Mouse (Mus musculus): ENCODE data around the gene Ica1.
A peak's percentile ranks its signal among the peaks of the same experiment; 100 is the strongest.

Ica1 gene

GRCm38 (mm10) chr6:8778296-8778649 is at the start of gene Ica1:
Ica1 (minus strand) TSS chr6:8778488.
- peak; percentile 42 for DNase-seq (ENCODE audit: low read depth, low spot score)

- DNase-seq (ENCODE audit: low read depth, low spot score): no peak
These were observed 41.6 kb upstream of the Ica1 start for GRCm38 (mm10) chr6:8819866-8820265.

- no peak for DNase-seq (ENCODE audit: low read depth, low spot score)
These were observed 36.2 kb upstream of the Ica1 start for GRCm38 (mm10) chr6:8814332-8815002.

DNA sequence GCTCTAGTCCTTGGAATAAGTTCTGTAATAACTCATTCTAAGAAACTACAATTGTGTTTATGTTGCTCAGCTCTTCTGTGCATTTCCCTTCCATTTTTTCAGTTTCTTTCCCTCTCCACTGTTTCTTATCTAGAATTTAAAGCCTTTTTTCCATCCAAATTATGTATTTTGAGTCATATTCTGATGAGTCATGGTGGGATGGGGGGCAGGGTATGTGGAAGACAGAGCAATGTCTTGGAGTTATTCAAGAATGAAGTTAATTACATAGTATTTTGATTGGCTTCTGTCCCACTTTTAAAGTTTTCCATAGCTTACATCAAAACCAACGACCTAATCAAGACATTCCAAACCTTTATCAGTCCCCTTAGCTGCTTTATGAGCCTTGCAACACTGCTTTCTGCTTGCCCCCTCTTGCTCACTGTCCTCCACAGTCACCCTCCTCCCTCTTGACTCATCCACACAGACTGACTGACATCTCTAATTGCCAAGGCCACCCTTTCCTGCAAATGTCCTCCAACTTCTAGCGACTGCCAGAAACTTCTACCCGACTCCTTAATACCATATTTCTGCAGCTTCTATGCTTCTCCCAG is 24.4 kb upstream of the Ica1 start:
- no peak for DNase-seq (ENCODE audit: low read depth, low spot score)

- DNase-seq (ENCODE audit: low read depth, low spot score): peak; percentile 36
These were observed 14.1 kb upstream of the Ica1 start for GRCm38 (mm10) chr6:8792385-8792784.

DNA sequence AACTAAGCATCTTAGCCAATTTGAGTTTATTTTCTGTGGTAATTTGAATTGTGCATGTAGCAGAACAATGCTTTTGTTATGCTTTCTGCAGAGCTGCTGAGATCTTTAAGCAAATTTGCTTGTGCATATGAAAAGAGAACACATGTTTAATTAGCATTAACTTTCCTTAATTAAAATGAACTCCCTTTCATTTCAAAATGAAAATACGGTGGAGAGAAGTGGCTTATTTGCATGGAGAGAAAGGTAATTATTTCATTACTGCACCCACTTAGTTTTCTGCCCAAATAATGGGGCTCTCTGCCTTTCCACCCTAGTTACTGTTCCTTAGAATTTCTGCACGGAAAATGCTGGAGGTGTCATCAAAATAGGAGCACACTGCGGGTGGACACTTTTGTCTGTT is 13.5 kb upstream of the Ica1 start:
- DNase-seq (ENCODE audit: low read depth, low spot score): no peak

GRCm38 (mm10) chr6:8780618-8781017 is 2.3 kb upstream of the Ica1 start:
- no peak for DNase-seq (ENCODE audit: low read depth, low spot score)

- DNase-seq (ENCODE audit: low read depth, low spot score): peak; percentile 55
These were observed 635 bp downstream of the Ica1 start for GRCm38 (mm10) chr6:8777411-8778295.

- DNase-seq (ENCODE audit: low read depth, low spot score): no peak
These were observed 6.7 kb downstream of the Ica1 start for GRCm38 (mm10) chr6:8771539-8771938.

DNA sequence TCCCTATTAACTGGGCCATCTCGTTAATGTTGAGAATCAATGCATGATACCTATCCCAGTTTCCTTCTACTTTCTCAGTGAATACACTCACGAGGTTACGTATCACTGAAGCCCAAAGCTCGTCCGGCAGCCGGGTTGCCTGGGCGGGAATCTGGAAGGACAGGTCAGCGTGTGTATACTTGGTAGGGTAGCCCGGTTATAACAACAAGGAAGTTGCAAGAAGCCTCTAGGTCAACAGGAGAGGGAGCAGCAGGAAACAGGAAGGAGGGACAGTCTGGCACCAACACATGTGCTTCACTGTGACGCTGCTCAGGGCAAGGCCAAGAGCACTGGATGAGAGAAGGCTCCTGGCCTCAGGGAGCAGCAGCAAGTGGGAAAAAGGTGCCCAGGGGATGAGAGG is 7.9 kb downstream of the Ica1 start:
- peak; percentile 24 for DNase-seq (ENCODE audit: low read depth, low spot score)

DNA sequence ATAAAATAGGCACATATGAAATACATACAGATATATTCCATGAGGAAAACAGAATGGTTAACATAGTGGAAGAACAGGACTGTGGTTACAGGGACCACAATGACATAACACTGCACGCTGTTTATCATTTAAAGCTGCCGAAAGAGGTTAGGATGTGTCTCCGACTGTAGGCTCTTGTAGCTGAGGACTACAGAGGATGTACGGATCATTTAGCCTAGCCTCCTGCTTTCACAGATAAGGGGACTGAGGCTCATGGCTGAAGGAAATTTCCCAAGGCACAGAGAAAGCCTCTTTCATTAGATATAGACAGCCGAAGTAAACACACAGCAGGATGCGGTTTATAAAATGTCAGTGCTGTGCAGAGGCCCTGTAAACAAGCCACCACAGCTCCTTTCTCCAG is 8.5 kb downstream of the Ica1 start:
- no peak for DNase-seq (ENCODE audit: low read depth, low spot score)

- DNase-seq (ENCODE audit: low read depth, low spot score): no peak
These were observed 11.6 kb downstream of the Ica1 start for GRCm38 (mm10) chr6:8766652-8767051.

DNA sequence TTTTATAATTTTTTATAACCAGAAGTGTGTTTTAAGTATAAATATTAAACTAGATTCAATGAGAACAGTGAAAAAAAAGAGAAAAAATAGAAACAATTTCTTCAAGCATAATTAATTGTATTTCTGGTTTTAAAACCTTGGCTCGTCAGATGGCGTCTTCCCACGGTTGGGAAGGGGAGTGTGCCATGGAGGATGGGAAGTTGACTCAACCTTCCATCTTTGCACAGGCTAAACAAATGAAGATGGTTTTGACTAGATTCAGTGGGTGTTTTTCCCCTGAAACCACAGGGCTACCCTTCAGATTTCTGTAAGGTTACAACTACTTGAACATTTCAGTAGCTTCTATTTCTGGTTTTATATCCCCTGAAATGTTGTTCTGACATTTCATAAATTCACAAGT is 12.5 kb downstream of the Ica1 start:
- no peak for DNase-seq (ENCODE audit: low read depth, low spot score)

DNA sequence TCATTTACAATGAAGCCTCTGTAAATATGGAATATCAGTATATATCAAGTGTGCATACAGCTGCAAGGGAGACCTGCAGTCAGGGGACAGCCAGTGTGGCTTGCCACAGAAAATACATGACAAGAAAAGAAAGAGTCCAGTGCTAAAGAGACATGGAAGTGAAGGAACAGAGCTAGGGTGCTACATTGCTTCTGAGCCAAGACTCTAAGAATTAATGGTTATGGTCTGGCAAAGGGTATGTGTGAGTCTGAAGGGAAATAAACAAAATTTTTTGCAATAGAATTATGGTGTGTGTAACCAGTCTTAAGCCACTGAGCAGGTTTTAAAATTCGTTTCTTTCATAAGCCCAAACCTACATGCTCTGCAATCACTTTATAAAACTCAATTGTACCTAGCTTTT is 13.2 kb downstream of the Ica1 start:
- no peak for DNase-seq (ENCODE audit: low read depth, low spot score)

DNA sequence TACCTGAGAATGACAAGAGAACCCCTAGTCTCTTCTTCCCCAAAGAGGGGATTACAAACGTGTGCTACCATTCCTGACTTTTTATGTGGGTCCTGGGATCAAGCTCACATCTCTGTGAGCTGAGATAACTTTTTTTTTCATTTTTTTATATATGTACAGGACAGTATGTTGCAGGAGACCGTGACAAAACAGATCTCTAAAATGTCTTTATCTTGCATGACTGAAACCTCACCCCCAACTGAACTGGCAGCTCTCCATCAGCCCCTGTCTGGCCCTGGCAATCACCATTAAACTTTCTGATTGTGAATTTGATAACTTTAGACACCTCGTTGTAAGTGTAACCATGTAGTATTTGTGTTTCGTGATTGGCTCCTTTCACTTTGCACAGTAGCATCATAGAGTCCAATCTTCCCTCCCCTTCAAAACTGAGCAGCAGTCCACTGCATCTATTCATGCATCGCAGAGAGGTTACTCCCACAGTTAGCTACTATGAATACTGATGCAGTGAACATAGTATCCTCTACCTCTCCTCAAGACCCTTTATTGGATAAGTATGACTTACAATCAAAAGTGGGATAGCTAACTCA is 17.5 kb downstream of the Ica1 start:
- no peak for DNase-seq (ENCODE audit: low read depth, low spot score)

DNA sequence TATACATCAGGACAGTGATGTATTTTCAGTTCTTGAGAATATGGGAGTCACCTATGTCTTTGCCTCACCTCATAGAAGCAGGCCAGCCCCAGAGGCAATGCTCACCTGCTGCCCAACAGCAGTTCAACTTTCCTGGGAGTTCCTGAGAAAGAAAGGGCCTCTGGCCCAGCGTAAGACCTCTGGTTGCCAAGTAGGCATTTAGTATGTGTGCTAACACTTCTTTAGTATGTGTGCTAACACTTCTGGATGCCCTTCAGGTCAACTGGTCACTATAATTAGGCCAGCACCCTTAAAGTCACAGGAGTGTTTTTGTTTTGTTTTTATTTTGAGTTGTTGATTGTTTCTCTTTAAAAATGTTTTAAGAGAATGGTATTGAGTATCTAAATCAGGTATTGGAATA is 18.4 kb downstream of the Ica1 start:
- DNase-seq (ENCODE audit: low read depth, low spot score): no peak

DNA sequence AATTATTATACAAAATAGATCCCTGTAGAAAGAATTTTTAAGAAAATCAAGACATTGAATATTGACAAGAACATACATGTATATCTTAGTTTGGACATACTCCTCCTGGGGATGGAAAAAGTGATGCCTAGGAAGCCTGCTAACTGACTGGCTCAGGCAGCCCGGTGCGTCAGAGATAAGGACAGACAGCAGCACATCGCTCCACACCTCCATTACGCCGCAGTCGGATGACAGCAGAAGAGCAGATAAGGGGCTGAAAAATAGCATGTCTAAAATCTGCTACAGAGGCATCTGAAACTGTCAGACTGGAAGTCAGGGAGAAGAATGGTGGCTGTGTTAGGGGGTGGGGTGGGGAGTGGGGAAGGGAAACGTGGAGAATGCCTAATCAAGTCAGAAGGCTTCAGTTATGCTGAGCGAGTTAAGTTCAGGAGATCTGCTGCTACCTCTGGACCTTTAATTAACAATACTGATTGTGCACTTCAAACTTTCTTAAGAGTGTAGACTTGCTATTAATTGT is 22.5 kb downstream of the Ica1 start:
- DNase-seq (ENCODE audit: low read depth, low spot score): no peak

DNA sequence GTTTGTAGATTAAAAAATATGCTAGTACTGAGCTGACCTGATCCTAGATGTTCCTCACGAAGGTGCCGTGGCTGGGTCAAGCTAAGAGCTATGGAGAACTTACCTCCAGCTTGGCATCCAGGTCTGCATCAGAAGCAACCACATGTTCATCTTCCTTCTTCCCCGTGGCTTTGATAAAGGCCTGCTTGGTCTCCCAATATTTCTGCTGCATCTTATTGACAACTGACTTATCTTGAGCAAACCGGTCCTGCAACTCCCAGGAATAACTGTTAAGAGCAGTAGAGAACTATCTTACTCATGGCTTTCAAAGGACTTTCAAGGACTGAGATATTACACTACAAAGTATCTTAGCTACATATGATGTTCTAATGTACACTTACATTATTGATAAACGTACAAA is 23.8 kb downstream of the Ica1 start:
- DNase-seq (ENCODE audit: low read depth, low spot score): no peak

DNA sequence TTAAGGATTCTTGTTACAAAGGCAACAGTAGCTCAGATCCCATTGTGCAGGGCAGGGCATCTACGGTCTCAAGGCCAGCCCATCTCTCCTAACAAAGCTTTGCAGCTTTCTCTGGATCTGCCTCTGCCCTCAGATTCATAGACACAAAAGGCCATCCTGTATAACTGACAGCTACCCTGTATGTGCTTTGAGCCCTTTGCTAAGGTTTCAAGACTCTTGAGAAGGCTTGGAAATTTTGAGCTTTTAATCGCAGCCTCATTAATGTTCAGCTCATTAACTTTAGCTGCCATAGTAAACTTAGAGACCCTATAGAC is 24.6 kb downstream of the Ica1 start:
- no peak for DNase-seq (ENCODE audit: low read depth, low spot score)

GRCm38 (mm10) chr6:8752984-8753722 is 25.1 kb downstream of the Ica1 start:
- no peak for DNase-seq (ENCODE audit: low read depth, low spot score)

GRCm38 (mm10) chr6:8744886-8745285 is 33.4 kb downstream of the Ica1 start:
- DNase-seq (ENCODE audit: low read depth, low spot score): no peak

Measured in ES-CJ7 (cell line).